Mouse (Mus musculus) megakaryocyte, embryonic 14.5 days (primary cell): Measurements from ENCODE around the gene Tas2r107.

Experiments used
- FLI1 ChIP-seq: IDR thresholded peaks from 2 replicates; pipeline ENCODE4 v1.6.1; 2012; ENCODE audit warnings: low read length, inconsistent platforms, mixed read lengths
- GATA1 ChIP-seq: IDR thresholded peaks from 3 replicates; pipeline ENCODE4 v1.6.1; 2012; ENCODE audit warnings: mixed read lengths, low read length, inconsistent platforms, borderline replicate concordance

- TF ChIP-seq GATA1 (no peak), FLI1 (no peak)
Observed at GRCm38 (mm10) chr6:131685644-131686043, 25.7 kb upstream of the Tas2r107 start, which contains the start of gene Tas2r104.
